Mouse (Mus musculus) MEL (cell line): Measurements from ENCODE around the gene Prkag2. TPM values are rescaled to one million over a fixed set of nuclear protein-coding genes. Genes with fewer than 3 reads are reported as not detected.

Experiments
- DNase-seq: peaks from one replicate; pipeline ENCODE4 v3.0.0; 2011; ENCODE audit warnings: low read depth, low spot score
- H3K27ac ChIP-seq: 2 replicates; pipeline ENCODE4 v1.5.1; 2012; ENCODE audit warnings: low read depth, mild to moderate bottlenecking, control low read depth, low read length, moderate library complexity; ENCODE audit not compliant: control insufficient read depth
- H3K27me3 ChIP-seq, 2 experiments: fragments of 150-350 bp in 1 of 2; sonication (generic) in 1 of 2; 2 replicates each; pipeline ENCODE4 v1.6.1; 2012; ENCODE audit warnings: low read length in 2 of 2, mild to moderate bottlenecking in 2 of 2, improper control_type of control experiment in 1 of 2, moderate library complexity in 1 of 2; ENCODE audit not compliant: insufficient read depth in 2 of 2, control insufficient read depth in 1 of 2
- H3K36me3 ChIP-seq, 2 experiments: 2 replicates each; pipeline ENCODE4 v1.6.1; 2012 to 2014; ENCODE audit warnings: low read length in 2 of 2, improper control_type of control experiment in 1 of 2, inconsistent platforms in 1 of 2, mild to moderate bottlenecking in 1 of 2; ENCODE audit not compliant: insufficient read depth in 2 of 2, control insufficient read depth in 1 of 2
- H3K4me1 ChIP-seq, 2 experiments: fragments of 150-350 bp in 1 of 2; sonication (generic) in 1 of 2; 2 replicates each; pipeline ENCODE4 v1.6.1; 2012; ENCODE audit warnings: low read length in 2 of 2, improper control_type of control experiment in 1 of 2, mild to moderate bottlenecking in 1 of 2; ENCODE audit not compliant: insufficient read depth in 2 of 2, control insufficient read depth in 1 of 2
- H3K4me3 ChIP-seq, 2 experiments: fragments of 150-350 bp in 1 of 2; sonication (generic) in 1 of 2; 2 replicates each; pipeline ENCODE4 v1.5.1; 2012; ENCODE audit warnings: low read depth in 2 of 2, low read length in 2 of 2, mild to moderate bottlenecking in 2 of 2, moderate library complexity in 2 of 2, control low read depth in 1 of 2, improper control_type of control experiment in 1 of 2; ENCODE audit not compliant: control insufficient read depth in 1 of 2, insufficient read depth in 1 of 2
- H3K79me2 ChIP-seq: 2 replicates; pipeline ENCODE4 v1.6.1; 2012; ENCODE audit warnings: mild to moderate bottlenecking, low read length, moderate library complexity; ENCODE audit not compliant: control insufficient read depth, poor library complexity, insufficient read depth
- H3K9ac ChIP-seq: 2 replicates; pipeline ENCODE4 v1.6.1; 2012; ENCODE audit warnings: low read depth, mild to moderate bottlenecking, control low read depth, low read length, moderate library complexity; ENCODE audit not compliant: control insufficient read depth, poor library complexity, severe bottlenecking
- H3K9me3 ChIP-seq: fragments of 150-350 bp; sonication (generic); replicated peaks from 2 replicates; pipeline ENCODE4 v1.6.1; 2012; ENCODE audit warnings: mild to moderate bottlenecking, low read length, improper control_type of control experiment, moderate library complexity; ENCODE audit not compliant: insufficient read depth
- BHLHE40 ChIP-seq: IDR thresholded peaks from 2 replicates; pipeline ENCODE4 v1.6.1; 2012; ENCODE audit warnings: low read depth, mild to moderate bottlenecking, inconsistent platforms, low read length, improper control_type of control experiment, borderline replicate concordance
- CHD1 ChIP-seq: IDR thresholded peaks from 2 replicates; pipeline ENCODE4 v1.6.1; 2012; ENCODE audit warnings: low read depth, mild to moderate bottlenecking, inconsistent platforms, low read length, improper control_type of control experiment
- CHD2 ChIP-seq: IDR thresholded peaks from 2 replicates; pipeline ENCODE4 v1.6.1; 2011; ENCODE audit warnings: low read length, improper control_type of control experiment
- CTCF ChIP-seq, 3 experiments: IDR thresholded peaks in 2 of 3; conservative IDR thresholded peaks in 1 of 3; 2 replicates each; pipeline ENCODE4 v1.5.1; 2011 to 2012; ENCODE audit warnings: low read length in 3 of 3, low read depth in 2 of 3, mild to moderate bottlenecking in 2 of 3, improper control_type of control experiment in 1 of 3, inconsistent platforms in 1 of 3, mixed read lengths in 1 of 3, moderate library complexity in 1 of 3; ENCODE audit not compliant: control insufficient read depth in 1 of 3, insufficient read depth in 1 of 3, poor library complexity in 1 of 3, severe bottlenecking in 1 of 3
- E2F4 ChIP-seq: IDR thresholded peaks from 2 replicates; pipeline ENCODE4 v1.6.1; 2011; ENCODE audit warnings: low read depth, low read length, improper control_type of control experiment, borderline replicate concordance
- ELF1 ChIP-seq: IDR thresholded peaks from 2 replicates; pipeline ENCODE4 v1.6.1; 2014; ENCODE audit warnings: low read depth, mild to moderate bottlenecking, inconsistent platforms, low read length, improper control_type of control experiment, moderate library complexity
- EP300 ChIP-seq, 2 experiments: IDR thresholded peaks; 2 replicates each; pipeline ENCODE4 v1.6.1; 2011; ENCODE audit warnings: improper control_type of control experiment in 2 of 2, low read length in 2 of 2, low read depth in 1 of 2, mild to moderate bottlenecking in 1 of 2
- ETS1 ChIP-seq: IDR thresholded peaks from 2 replicates; pipeline ENCODE4 v1.6.1; 2012; ENCODE audit warnings: low read depth, mild to moderate bottlenecking, inconsistent platforms, low read length, improper control_type of control experiment, moderate library complexity
- GABPA ChIP-seq: IDR thresholded peaks from 2 replicates; pipeline ENCODE4 v1.6.1; 2012; ENCODE audit warnings: low read depth, mild to moderate bottlenecking, inconsistent platforms, low read length, improper control_type of control experiment, moderate library complexity
- GATA1 ChIP-seq: IDR thresholded peaks from 2 replicates; pipeline ENCODE4 v1.6.1; 2011; ENCODE audit warnings: low read depth, low read length, improper control_type of control experiment
- HCFC1 ChIP-seq: IDR thresholded peaks from 2 replicates; pipeline ENCODE4 v1.6.1; 2012; ENCODE audit warnings: low read depth, mild to moderate bottlenecking, inconsistent platforms, low read length, improper control_type of control experiment, moderate library complexity
- JUND ChIP-seq: IDR thresholded peaks from 2 replicates; pipeline ENCODE4 v1.6.1; 2011; ENCODE audit warnings: low read depth, mild to moderate bottlenecking, improper control_type of control experiment, low read length
- KAT2A ChIP-seq: conservative IDR thresholded peaks from 2 replicates; pipeline ENCODE4 v1.6.1; 2012; ENCODE audit warnings: low read depth, low read length, improper control_type of control experiment, inconsistent platforms
- MAFK ChIP-seq: IDR thresholded peaks from 2 replicates; pipeline ENCODE4 v1.6.1; 2011; ENCODE audit warnings: low read depth, mild to moderate bottlenecking, low read length, improper control_type of control experiment, borderline replicate concordance
- MAX ChIP-seq: IDR thresholded peaks from 2 replicates; pipeline ENCODE4 v1.6.1; 2011; ENCODE audit warnings: low read length, improper control_type of control experiment
- MAZ ChIP-seq: IDR thresholded peaks from 2 replicates; pipeline ENCODE4 v1.6.1; 2012; ENCODE audit warnings: low read depth, mild to moderate bottlenecking, inconsistent platforms, low read length, improper control_type of control experiment
- MEF2A ChIP-seq: IDR thresholded peaks from 2 replicates; pipeline ENCODE4 v1.6.1; 2014; ENCODE audit warnings: low read depth, mild to moderate bottlenecking, inconsistent platforms, low read length, improper control_type of control experiment; ENCODE audit not compliant: poor library complexity, insufficient replicate concordance, severe bottlenecking; ENCODE audit errors: extremely low read depth
- MXI1 ChIP-seq: IDR thresholded peaks from 2 replicates; pipeline ENCODE4 v1.6.1; 2011; ENCODE audit warnings: mild to moderate bottlenecking, low read depth, low read length, improper control_type of control experiment
- MYB ChIP-seq: IDR thresholded peaks from 2 replicates; pipeline ENCODE4 v1.6.1; 2011; ENCODE audit warnings: mild to moderate bottlenecking, low read depth, low read length, improper control_type of control experiment
- MYC ChIP-seq: IDR thresholded peaks from 2 replicates; pipeline ENCODE4 v1.6.1; 2011; ENCODE audit warnings: low read depth, mild to moderate bottlenecking, low read length, improper control_type of control experiment, moderate library complexity
- NELFE ChIP-seq: IDR thresholded peaks from 2 replicates; pipeline ENCODE4 v1.6.1; 2011; ENCODE audit warnings: low read depth, low read length, improper control_type of control experiment
- NRF1 ChIP-seq: IDR thresholded peaks from 2 replicates; pipeline ENCODE4 v1.6.1; 2014; ENCODE audit warnings: low read depth, mild to moderate bottlenecking, inconsistent platforms, low read length, improper control_type of control experiment, moderate library complexity; ENCODE audit not compliant: poor library complexity, insufficient read depth, severe bottlenecking
- POLR2A ChIP-seq, 2 experiments: IDR thresholded peaks; 2 replicates each; pipeline ENCODE4 v1.6.1; 2011 to 2012; ENCODE audit warnings: low read length in 2 of 2, mild to moderate bottlenecking in 2 of 2, control low read depth in 1 of 2, improper control_type of control experiment in 1 of 2, low read depth in 1 of 2, moderate library complexity in 1 of 2; ENCODE audit not compliant: control insufficient read depth in 1 of 2, insufficient read depth in 1 of 2, poor library complexity in 1 of 2
- POLR2AphosphoS2 ChIP-seq: IDR thresholded peaks from 2 replicates; pipeline ENCODE4 v1.6.1; 2011; ENCODE audit warnings: low read length, improper control_type of control experiment
- POLR2AphosphoS5 ChIP-seq: IDR thresholded peaks from 2 replicates; pipeline ENCODE4 v1.6.1; 2012; ENCODE audit warnings: low read depth, borderline replicate concordance, mild to moderate bottlenecking, inconsistent platforms, low read length, moderate library complexity, mixed read lengths
- RAD21 ChIP-seq: IDR thresholded peaks from 2 replicates; pipeline ENCODE4 v1.6.1; 2011; ENCODE audit warnings: mild to moderate bottlenecking, low read depth, low read length, improper control_type of control experiment
- RCOR1 ChIP-seq: IDR thresholded peaks from 2 replicates; pipeline ENCODE4 v1.6.1; 2012; ENCODE audit warnings: low read depth, mild to moderate bottlenecking, inconsistent platforms, low read length, improper control_type of control experiment
- SIN3A ChIP-seq: IDR thresholded peaks from 2 replicates; pipeline ENCODE4 v1.6.1; 2012; ENCODE audit warnings: low read length, improper control_type of control experiment, inconsistent platforms
- SMC3 ChIP-seq: IDR thresholded peaks from 2 replicates; pipeline ENCODE4 v1.6.1; 2011; ENCODE audit warnings: low read depth, low read length, improper control_type of control experiment
- TAL1 ChIP-seq: IDR thresholded peaks from 2 replicates; pipeline ENCODE4 v1.6.1; 2012; ENCODE audit warnings: mild to moderate bottlenecking, inconsistent platforms, low read length, moderate library complexity, mixed read lengths
- TBP ChIP-seq: IDR thresholded peaks from 2 replicates; pipeline ENCODE4 v1.8.0; 2011; ENCODE audit warnings: low read depth, low read length, improper control_type of control experiment
- TCF12 ChIP-seq: IDR thresholded peaks from 2 replicates; pipeline ENCODE4 v1.6.1; 2014; ENCODE audit warnings: low read depth, mild to moderate bottlenecking, inconsistent platforms, low read length, improper control_type of control experiment, moderate library complexity
- UBTF ChIP-seq: IDR thresholded peaks from 2 replicates; pipeline ENCODE4 v1.6.1; 2012; ENCODE audit warnings: low read depth, mild to moderate bottlenecking, inconsistent platforms, low read length, improper control_type of control experiment, moderate library complexity, borderline replicate concordance; ENCODE audit not compliant: insufficient read depth
- USF1 ChIP-seq: IDR thresholded peaks from 2 replicates; pipeline ENCODE4 v1.6.1; 2014; ENCODE audit warnings: low read depth, mild to moderate bottlenecking, inconsistent platforms, low read length, improper control_type of control experiment, moderate library complexity
- USF2 ChIP-seq, 2 experiments: IDR thresholded peaks; 2 replicates each; pipeline ENCODE4 v1.6.1; 2011 to 2012; ENCODE audit warnings: improper control_type of control experiment in 2 of 2, low read length in 2 of 2, borderline replicate concordance in 1 of 2, inconsistent platforms in 1 of 2, low read depth in 1 of 2, mild to moderate bottlenecking in 1 of 2; ENCODE audit not compliant: insufficient read depth in 1 of 2
- ZC3H11A ChIP-seq: IDR thresholded peaks from 2 replicates; pipeline ENCODE4 v1.6.1; 2012; ENCODE audit warnings: low read depth, mild to moderate bottlenecking, inconsistent platforms, low read length, improper control_type of control experiment
- ZNF384 ChIP-seq: IDR thresholded peaks from 2 replicates; pipeline ENCODE4 v1.6.1; 2012; ENCODE audit warnings: low read depth, mild to moderate bottlenecking, inconsistent platforms, low read length, improper control_type of control experiment
- polyA plus RNA-seq, 2 experiments: library from polyadenylated mRNA; stranded (reverse) in 1 of 2; unstranded in 1 of 2; fragments of >175 nt in 1 of 2; fragments of >200 nt in 1 of 2; gene quantifications; 2 replicates each; pipeline versions ENCODE4 v1.2.1 to v1.2.4; 2012; ENCODE audit warnings: low replicate concordance in 2 of 2, low read depth in 1 of 2; ENCODE audit not compliant: insufficient read length in 2 of 2, insufficient read depth in 1 of 2, missing spikeins in 1 of 2
- total RNA-seq: library from RNA; depleted of rRNA; stranded (reverse); fragments of 300-350 nt; gene quantifications from 2 replicates; pipeline ENCODE4 v1.2.3, GENCODE M21; 2012

Prkag2 gene
- total and polyA plus RNA-seq, 3 experiments = 8.0 to 27.9 TPM; not detected in 1

- DNase-seq = no peak
- H3K27me3 ChIP-seq = no peaks in the 10 kb centered on the region
- no peaks in the 10 kb centered on the region for H3K9me3 ChIP-seq
- H3K36me3 ChIP-seq = peaks cover 0 to 24% of the 10 kb centered on the region in 2 experiments; a peak in 2 of 4 replicates
- H3K79me2 ChIP-seq = no peaks in the 10 kb centered on the region
- peaks cover 15 to 33% of the 10 kb centered on the region in 2 experiments for H3K4me1 ChIP-seq
- peak overlapping the region; percentile 31 for H3K27ac ChIP-seq
- no peak overlapping the region; a peak in 1 of 4 replicates for H3K4me3 ChIP-seq
- no peak overlapping the region for H3K9ac ChIP-seq
- TF ChIP-seq JUND (no peak), POLR2AphosphoS5 (no peak), USF2 (IDR thresholded peaks at IDR 0.05; ENCODE audit: borderline replicate concordance in 1 of 2, insufficient read depth in 1 of 2, low read depth in 1 of 2, low read length in 2 of 2) (no peak), MEF2A (peak; percentile 12; the same call in 1 of the 2 replicates), ZC3H11A (no peak), MYC (no peak), RAD21 (no peak), POLR2A (IDR thresholded peaks at IDR 0.05; ENCODE audit: control insufficient read depth in 1 of 2, insufficient read depth in 1 of 2, low read depth in 1 of 2, low read length in 2 of 2, poor library complexity in 1 of 2) (no peak), MAFK (0 out of 2 replicates have a peak, but pooled peaks have one; percentile 20), MXI1 (peak; percentile 20; the same call in 1 of the 2 replicates), TBP (no peak), SMC3 (peak; percentile 8; the same call in 1 of the 2 replicates), MYB (no peak), GATA1 (no peak), MAZ (no peak), NELFE (no peak), NRF1 (0 out of 2 replicates have a peak, but pooled peaks have one; percentile 10), EP300 (IDR thresholded peaks at IDR 0.05; ENCODE audit: low read depth in 1 of 2, low read length in 2 of 2) (peak; percentile 11 to 18; a peak in 1 of 4 replicates), HCFC1 (no peak), POLR2AphosphoS2 (no peak), USF1 (no peak), GABPA (no peak), TCF12 (no peak; the same call in 1 of the 2 replicates), CTCF (IDR thresholded peaks at IDR 0.05 in 2 of 3, conservative IDR thresholded peaks at IDR 0.05 in 1 of 3; ENCODE audit: control insufficient read depth in 1 of 3, insufficient read depth in 1 of 3, low read depth in 2 of 3, low read length in 3 of 3, poor library complexity in 1 of 3, severe bottlenecking in 1 of 3) (no peak), BHLHE40 (no peak), E2F4 (no peak), KAT2A (no peak), MAX (no peak; the same call in 1 of the 2 replicates), CHD1 (no peak), ELF1 (no peak), RCOR1 (no peak), ETS1 (no peak), UBTF (no peak), TAL1 (no peak), SIN3A (no peak; the same call in none of the 2 replicates), CHD2 (no peak), ZNF384 (no peak)
Observed at GRCm38 (mm10) chr5:24969241-24969880, 131.1 kb downstream of the Prkag2 start.
